Mouse (Mus musculus): ENCODE data around the gene Sptb.

Gene Sptb

DNA sequence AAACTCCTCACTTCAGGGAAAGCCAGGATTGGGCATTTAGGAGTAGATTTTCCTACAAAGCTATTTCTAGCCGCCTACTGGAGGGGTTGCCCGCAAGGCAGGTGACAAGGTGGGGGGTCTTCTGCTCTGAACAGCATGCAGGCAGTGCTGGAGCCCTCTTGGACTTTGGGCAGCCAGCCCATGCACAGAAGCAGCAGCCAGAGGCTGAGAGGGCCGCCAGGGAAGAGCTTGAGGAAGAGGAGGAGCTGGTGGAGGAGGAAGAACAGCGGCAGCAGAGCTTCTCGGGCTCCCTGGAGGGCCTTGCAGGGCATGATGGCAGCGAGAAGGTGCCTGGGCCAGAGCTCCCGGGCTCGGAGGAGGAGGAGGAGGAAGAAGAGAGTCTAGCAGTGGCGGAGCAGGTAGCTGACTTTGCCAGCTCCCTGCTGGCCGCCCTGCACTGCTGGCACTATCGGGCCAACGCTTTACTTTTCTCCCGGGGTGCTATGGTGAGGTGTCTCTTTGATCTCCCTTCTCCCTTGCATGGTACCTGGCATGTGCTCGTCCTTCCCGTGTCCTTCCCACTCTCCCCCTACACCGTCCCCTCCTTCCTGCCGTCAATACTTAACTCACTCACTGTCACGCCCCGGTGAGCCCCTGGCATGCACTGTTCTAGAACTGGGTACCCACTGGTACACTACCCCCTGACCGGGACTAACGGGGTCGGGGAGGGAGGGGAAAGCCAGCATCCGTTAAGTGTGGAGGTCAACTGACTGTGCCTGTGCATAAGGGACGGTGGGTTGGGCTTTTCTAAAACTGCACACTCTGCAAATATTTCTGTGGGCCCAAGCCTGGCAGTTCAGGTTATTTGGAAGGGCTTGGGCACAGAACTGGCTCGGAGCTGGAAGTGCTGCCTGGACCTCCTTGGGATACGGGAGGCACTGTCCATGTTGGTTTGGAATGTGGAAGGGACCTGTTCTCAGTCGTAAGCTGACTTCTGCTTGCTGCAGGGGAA is 137.8 kb downstream of the Sptb start:
- DNase-seq, result peak; percentile 89

DNA sequence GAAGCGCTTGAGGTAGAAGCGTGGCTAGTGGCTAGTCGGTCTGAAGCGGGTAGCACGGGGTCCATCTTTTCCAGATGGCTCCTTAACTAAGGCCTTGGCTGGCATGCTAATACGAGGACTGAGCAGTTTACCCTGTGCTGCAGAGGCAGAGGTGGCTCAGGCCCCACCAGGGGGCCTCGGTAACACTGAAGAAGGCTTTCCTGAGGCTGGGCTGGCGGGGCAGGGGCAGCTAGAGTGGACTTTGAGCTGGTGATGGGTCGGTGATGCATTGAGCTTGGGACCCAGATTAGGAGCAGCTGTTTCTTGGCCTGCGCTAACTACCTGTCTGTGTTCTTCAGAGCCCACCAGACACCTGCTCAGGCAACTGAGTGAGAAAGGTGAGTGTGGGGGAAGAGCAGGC is 139.1 kb downstream of the Sptb start:
- peak; percentile 73 for DNase-seq

DNA sequence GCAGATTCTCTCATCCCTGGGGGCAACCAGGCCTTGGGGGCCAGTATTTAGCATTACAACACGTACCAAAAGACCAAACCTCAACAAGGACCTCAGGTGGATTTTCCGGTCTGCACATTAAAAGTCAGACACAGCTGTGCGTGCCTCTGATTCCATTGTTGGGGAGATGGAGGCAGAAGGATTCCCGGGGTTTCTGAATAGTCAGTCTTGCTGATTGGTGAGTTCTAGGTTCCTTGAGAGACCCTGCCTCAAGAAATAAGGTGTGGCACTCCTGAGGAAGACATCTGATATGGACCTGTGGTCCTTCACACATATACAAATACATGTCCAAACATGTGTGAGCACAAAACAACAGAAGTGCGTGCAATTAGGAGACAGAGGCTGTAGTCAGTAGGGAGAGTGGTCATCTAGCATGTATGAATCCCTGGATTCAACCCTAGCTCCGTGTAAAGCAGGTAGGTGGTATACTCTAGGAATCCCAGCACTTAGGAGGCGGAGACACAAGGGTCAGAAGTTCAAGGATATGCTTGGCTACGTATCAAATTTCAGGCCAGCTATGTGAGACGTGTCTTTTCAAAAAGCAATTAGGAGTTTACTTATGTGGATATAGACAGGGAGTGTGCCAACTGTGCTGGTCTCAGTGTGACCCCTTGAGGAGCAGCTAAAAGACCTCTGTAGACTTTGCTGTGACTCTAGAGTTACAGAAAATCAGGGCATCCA is 140.0 kb downstream of the Sptb start:
- DNase-seq, result peak; percentile 36

DNA sequence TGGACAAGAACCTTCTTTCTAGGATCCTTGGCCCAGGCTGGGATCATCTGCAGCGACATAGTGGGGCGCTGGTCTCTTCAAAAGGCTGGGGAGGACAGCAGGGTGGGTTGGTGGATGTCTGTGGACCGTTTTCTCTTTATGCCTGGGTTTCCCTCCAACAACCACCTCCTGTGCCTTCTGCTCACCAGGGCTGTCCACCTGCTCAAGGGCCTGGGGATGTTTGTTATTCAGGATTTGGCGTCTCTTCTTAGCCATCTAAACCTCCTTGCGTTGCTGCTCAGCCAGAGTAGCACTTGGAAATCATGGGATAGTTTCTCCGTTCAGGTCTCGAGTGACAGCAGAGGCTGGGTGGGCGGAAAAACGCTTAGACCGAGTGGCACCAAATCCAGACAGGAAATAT is 144.1 kb downstream of the Sptb start:
- no peak for DNase-seq

DNA sequence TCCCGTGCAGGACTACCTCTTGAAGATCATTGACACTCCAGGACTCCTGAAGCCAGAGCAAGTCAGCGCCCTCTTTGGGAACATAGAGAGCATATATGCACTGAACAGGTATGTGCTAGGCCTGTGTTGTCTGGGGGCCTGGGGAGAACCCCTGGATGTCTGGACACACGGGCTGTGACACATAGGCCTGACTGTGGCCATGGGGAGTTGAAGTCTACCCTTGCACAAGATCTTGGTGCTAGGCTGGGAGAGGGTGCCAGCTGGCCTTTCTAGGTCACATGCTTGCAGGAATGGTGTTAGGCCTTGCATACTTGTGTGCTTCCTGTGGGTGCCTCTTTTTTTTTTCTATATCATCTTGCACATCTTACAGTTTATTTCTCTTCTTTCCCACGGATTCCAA is 148.2 kb downstream of the Sptb start:
- DNase-seq, result no peak

DNA sequence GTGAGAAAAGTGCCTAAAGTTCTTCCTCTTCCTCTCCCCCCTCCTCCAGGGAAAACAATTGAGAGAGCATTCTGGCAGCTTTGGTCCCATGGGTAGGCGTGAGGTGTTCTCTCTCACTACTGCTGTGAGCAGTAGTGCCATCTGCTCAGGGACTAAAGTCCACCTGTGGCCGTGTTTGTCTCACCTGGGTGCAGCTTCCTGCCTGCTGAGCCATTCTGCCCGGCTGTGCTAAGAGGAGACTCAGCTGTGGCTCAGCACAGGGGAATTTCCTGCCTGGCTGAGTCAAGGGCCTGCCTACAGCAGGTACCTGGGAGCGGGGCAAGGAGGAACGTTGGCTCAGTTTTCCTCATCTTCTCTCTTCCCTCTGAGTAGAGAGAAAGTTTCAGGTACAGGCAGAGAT is 152.1 kb downstream of the Sptb start:
- peak; percentile 59 for DNase-seq

DNA sequence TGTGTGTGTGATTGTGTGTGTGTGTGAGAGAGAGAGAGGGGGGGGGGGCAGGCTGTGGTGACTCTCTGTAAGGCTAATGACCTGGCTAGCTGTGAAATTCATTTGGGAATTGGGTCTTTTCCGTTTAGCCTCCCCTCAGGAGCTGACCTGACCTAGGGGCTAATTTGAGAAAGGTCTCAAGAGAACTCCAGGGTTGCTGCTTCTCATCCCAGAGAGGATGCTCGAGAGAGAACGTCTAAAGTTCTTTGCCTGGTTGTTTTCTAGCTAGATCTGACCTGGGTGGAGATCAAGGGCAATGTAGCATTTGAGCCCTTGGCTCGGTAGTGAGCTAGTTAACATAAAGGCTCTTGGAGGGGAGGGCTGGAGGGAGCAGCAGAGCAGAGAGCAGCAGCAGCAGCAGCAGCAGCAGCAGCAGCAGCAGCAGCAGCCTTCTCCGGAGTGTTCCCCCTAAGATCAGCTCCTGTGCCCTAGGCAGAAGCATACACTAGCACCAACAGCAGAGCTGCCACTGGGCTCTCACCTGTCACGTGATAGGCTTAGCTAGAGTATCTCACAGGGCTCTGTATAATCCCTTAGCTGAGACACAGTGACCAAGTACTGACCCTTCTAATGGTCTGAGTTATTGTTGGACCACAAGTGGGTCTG is 153.5 kb downstream of the Sptb start:
- DNase-seq, result peak; percentile 32

DNA sequence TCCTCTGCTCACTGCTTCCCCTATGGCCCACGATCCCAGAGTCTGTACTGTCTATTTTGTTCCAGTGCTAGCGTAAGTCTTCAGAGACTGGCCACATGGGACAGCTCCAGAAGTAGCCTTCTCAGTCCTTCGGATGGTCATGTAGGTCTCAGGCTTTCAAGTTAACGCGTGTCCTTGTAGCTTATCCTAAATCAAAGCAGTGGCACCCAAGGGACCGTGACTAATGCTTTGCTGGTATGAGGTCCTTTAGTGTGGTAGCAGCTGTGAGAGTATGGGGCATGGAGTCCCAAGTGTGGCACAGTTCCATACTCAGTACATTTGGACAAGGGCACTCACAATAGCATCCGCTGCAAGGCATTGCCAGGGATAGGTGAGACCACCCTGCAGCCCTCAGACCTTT is 154.2 kb downstream of the Sptb start:
- DNase-seq, result peak; percentile 47

DNA sequence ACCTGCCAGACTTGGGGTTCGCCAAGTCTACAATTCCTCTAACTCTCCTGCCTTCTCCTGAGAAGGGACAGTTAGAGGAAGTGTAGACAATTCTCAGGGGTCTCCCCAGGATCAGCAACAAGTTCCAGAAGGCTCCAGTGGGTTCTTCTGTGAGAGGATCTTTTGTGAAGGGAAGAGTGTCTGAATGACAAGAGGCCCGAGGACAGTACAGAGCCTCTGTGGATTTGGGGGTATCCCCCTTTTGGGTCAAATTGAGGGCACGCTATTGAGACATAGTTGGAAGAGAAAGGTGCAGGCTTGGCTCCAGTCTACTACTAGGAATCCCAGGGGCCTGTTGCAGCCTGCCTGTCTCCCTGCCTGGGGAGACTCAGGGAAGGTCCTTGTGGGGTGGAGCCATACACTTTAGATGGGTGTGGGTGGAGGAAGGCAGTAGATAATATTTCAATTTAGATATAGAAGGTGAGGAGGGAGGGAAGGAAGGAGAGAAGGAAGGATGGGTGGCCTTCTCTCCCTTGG is 155.4 kb downstream of the Sptb start:
- DNase-seq, result no peak

DNA sequence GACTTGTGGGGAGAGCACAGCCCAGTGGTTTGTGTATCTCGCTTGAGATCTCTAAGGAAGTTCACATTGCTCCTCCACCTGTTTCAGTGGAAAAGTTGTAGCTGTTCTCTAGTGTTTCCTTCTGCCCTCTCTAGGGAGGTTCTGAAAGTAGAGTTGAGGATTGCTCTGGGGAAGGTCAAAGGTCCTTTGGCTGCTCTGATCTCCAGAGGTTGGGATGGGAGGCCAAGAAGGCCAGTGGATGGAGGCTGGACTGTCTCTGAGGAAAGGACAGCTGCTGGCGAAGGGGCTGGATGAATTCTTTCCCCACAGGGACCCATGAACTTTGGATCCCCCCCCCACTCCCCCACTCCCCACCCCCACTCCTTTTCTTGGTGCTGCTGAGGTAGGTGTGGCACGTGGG is 156.0 kb downstream of the Sptb start:
- DNase-seq, result no peak

DNA sequence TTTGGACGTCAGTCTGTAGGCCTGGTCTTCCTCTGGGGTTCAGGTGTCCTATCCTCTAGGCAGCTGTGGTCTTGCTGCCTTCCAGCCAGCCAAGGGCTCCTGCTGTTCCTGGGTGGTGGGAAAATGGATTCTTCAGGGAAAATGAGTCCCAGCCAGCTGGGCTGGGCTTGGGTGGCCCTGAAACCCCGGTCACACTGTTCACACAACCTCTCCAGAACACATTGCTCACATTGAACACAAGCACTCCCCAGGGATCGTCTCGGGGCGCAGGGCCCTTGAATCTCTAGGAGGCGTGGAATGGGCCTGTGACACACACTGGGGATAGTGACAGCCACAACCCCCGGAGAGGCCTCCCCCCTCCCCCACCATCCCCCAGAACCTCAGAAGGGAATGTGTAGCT is 156.4 kb downstream of the Sptb start:
- no peak for DNase-seq

DNA sequence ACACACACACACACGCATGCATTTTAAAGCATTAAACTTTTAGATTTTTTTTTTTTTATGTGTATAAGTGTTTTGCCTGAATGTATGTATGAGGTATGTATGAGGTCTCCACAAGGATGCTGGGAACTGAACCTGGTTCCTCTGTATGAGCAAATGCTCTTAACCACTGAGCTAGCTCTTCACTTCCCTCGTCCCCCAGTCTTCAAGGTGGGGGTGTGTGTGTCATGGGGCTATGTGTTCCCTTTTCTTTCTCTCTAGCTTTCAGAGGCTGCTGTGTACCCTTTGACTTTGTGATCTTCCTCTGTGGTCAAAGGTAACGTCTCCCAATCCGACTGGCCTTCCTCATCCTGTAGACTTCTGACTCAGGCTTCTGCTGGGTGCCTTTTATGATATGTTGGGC is 157.4 kb downstream of the Sptb start:
- no peak for DNase-seq

DNA sequence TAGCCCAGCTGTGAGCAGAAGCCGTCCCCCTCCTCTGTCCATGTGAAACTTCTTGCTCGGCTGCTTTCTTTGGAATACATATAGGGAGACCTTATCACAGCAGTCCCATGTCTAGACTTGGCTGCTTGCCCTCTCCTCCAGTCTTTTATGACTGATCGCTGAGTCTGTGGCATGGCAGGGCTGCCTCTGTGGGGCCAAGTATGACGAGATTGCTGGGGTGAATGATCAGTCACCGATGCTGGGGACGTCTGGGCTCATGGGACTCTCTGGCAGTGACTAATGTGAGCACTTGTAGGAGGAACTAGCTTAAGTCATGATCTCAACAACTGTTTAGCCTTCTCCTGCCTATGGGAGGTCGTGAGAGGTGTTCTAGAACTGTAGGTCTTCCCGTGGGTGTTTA is 158.0 kb downstream of the Sptb start:
- DNase-seq, result no peak

DNA sequence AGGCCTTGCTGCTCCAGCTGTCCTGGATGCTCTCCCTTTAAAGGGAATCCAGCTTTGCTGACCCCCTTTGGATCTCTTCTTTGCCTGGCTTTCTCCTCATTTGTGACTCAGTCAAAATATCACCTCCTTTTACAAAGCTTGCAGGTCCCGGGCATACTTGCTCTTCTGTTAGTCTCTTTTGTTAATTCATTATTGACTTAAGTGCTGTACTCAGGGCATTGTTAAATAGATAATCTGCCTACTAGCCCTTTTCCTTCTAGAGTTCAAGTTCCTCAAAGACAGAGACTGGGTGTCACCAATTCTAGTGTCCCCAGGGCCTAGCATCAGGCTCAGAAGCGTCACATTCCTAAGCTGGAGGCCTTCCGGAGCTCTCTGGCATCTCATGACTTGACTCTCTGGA is 161.1 kb downstream of the Sptb start:
- DNase-seq, result no peak

DNA sequence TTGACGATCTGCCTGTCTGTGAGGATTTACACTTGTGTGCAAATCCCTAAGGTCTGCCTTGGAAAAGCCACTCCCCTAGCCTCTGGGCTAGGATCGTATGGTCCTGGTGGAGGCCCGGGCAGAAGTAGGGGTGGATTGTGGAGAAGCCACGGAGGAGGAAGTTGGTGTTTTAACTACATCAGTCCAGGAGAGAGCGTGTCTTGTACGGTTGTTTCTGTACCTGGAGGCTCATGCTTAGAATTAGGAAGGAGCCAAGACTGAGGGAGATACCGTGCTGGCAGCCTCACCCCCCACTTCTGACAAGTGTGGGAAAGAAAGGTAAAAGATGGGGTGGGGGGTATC is 162.3 kb downstream of the Sptb start:
- no peak for DNase-seq

DNA sequence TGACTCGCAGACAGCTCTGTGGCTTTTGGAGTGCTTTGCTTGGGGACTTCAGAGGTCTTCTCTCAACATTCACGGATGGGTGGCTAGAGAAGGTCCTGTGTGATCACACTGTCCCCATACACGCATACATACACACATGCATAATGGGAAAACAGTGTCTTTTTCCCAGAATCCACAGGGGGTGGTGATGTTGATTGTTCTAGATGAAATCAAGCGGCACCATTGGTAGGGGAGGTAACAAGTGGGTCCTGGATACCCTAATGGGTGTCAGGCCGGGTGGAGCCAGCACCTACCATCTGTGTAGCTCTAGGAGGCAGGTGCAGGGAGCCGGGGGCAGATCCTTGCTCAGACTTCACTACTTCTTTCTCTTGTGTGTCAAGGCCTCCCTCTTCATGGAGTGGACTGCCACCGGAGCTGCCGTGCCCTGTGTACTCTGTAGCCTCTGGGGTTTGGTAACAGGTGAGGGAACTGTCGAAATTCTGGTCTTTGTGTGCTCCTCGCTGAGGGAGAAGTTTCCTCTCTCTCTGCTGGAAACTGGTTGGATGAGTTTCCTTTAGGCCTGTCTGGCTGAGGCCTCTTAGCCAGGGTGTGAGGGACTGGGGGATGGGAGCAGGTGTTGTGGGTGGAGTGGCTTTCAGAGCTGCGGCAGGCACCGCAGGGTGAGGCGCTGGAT is 162.8 kb downstream of the Sptb start:
- peak; percentile 42 for DNase-seq

DNA sequence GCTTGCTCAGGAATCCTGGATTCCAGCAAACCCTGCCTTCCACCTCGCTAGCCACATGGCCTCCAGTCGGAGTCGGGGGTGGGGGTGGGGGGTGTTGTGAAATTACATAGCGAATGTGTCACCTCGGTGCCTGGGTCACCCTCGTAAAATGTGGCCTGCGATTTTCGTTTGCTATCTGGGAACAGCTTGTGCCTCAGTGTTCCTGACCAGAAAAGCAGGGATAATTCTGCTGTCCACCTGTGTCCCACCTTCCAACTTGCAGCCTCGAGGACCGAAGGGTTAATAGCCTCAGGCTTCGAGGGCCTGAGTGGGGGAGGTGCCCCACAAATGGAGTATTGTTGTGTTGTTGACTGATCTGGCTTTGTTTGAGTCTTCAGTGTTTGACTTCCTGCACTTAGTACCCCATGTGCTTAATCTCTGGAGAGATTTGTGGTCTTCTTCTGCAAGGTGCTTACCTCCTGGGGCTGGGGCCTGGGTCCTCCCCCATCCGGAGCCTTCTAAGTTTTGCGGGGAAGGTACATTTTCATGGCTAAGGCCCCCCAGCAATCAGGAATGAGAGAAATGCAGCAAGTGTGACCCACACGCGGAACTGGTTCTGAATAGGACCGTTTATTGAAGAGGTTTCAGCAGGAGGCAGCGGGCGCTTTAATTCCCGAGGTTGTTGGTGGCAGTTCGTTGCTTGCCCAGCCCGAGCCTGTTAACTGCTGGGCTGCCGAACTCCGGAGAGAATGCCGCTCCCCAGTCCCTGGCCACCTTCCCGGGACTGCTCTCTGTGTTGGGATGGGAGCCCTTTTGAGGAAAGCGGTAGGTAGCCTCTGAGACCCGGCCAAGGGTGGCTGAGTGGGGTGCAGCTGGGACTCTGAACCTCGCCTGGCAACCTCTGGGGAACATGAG is 163.7 kb downstream of the Sptb start:
- peak; percentile 52 for DNase-seq

DNA sequence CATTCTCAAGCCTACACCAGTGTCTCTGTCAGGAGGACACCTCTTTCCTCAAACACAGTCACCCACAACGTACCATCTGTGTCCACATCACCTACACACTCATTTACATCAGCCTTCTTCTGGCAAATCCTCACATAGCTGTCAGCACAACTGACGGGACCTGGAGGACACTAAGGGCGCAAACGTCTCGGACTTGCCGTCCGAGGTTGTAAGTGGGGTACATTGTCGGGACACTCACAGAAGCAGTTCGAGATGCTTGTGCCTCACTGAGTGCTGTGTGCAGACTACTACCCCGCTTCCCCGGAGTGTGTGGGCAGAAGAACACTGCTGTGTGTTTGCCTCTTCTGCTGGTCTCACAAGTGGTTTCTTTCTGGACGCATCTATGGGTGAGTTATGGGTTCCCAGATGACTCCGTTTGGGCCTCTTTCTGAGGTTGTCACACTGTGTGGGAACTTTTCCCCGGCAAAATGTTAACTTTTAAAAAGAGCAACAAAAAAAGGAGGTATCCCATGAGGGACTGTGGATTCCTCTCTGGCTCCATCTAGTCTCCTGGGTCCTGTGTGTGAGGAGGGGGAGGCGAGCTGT is 164.5 kb downstream of the Sptb start:
- DNase-seq, result no peak

DNA sequence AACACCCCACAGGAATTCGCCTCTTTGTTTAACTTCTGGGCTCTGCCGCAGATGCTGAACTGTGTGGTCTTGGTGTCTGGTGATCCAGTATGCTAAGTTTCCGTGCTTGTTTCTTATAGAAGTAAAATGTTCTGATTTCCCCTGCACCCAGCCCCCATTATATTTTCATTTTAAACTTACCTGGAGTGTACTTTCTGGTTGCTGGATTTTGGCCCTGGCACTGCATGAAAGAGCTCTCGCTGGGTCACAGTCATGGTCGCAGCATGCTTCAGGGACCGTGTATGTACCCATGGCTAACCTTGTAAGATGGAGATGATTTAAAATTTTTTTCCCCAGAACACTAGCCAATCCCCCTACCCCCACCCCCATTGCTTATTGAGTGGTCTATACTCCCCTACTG is 168.5 kb downstream of the Sptb start:
- no peak for DNase-seq

DNA sequence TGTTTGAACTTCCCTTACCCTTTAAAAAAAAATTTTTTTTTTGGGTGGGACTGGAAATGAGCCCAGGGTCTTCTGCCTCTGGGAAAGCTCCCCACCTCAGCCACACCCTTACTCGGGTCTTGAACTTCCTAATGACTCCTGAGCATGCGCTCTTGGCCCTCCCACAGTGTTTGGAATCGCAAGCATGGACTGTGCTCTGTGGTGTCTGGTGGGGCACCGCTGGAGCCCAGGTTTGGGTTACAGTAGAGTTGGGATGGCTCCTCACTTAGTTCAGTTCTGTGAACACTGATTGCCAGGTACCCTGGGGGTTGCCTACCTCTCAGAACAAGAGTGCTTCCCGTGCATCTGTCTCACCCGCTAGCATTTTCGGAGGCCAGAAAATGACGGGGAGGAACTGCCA is 168.9 kb downstream of the Sptb start:
- no peak for DNase-seq

DNA sequence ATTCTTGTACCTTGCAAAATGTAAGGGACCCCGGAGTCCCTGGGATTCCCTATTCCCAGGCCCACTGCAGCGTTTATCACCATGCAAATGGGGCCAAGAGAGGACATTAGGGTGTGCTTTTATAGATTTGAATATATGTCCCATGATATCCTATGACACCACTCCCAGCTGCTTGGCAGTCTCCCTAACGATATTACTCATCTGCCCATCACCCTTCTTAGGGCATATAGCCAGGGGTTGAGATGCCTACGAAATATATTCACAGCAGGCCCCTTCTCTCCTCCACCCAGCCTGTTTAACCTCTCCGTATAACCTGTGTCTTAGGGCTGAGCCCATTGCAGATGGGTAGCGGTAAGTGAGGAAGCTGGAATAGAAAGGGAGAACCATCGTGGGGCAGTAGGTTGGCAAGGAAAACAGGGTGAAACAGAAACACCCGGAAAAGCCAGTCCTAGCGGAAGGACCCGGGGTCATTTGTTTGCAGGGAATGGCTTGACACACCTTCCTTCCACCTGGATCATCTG is 169.6 kb downstream of the Sptb start:
- DNase-seq, result no peak

Measured in kidney, adult 18-20 months (tissue).